Mouse (Mus musculus) neural tube, embryonic 14.5 days (tissue): Measurements from ENCODE around the gene Arhgef7. TPM values are rescaled to one million over a fixed set of nuclear protein-coding genes. Genes with fewer than 3 reads are reported as not detected.

Experiments used
- ATAC-seq: fragments of 200-750 bp; cut with Nextera tagmentation; 2 replicates; pipeline ENCODE4 v1.8.0; 2017; ENCODE audit warnings: low read depth, mild to moderate bottlenecking, moderate TSS enrichment, moderate library complexity
- H3K27ac ChIP-seq: fragments of 300-500 bp; sonication (generic); 2 replicates; pipeline ENCODE4 v1.5.1; 2014; ENCODE audit warnings: low read depth, mild to moderate bottlenecking, control low read depth, low read length, moderate library complexity, mixed read lengths
- H3K27me3 ChIP-seq: fragments of 300-500 bp; sonication (generic); 2 replicates; pipeline ENCODE4 v1.6.1; 2014; ENCODE audit warnings: low read length; ENCODE audit not compliant: control insufficient read depth, insufficient read depth
- H3K36me3 ChIP-seq: fragments of 300-500 bp; sonication (generic); 2 replicates; pipeline ENCODE4 v1.6.1; 2014; ENCODE audit warnings: low read length, mixed read lengths; ENCODE audit not compliant: control insufficient read depth, insufficient read depth
- H3K4me1 ChIP-seq: fragments of 300-500 bp; sonication (generic); 2 replicates; pipeline ENCODE4 v1.6.1; 2014; ENCODE audit warnings: low read length; ENCODE audit not compliant: control insufficient read depth, insufficient read depth
- H3K4me2 ChIP-seq: fragments of 300-500 bp; sonication (generic); 2 replicates; pipeline ENCODE4 v1.6.1; 2014; ENCODE audit warnings: mild to moderate bottlenecking, low read depth, low read length, control low read depth
- H3K4me3 ChIP-seq: fragments of 300-500 bp; sonication (generic); 2 replicates; pipeline ENCODE4 v1.5.1; 2014; ENCODE audit warnings: low read depth, low read length, control low read depth, mixed read lengths
- H3K9ac ChIP-seq: fragments of 300-500 bp; sonication (generic); replicated peaks from 2 replicates; pipeline ENCODE4 v1.6.1; 2014; ENCODE audit warnings: low read depth, mild to moderate bottlenecking, control low read depth, low read length, mixed read lengths
- H3K9me3 ChIP-seq: fragments of 300-500 bp; sonication (generic); 2 replicates; pipeline ENCODE4 v1.6.1; 2016; ENCODE audit warnings: low read length; ENCODE audit not compliant: control insufficient read depth
- WGBS: fragments of 180-500 bp; shearing (Covaris S2); extraction: QIAGEN DNeasy Blood & Tissue Kit; methylation state at CpG from one replicate; pipeline ENCODE4 v1.1.7; 2014; 5-methylcytosine and 5-hydroxymethylcytosine counted together
- polyA plus RNA-seq: library from polyadenylated mRNA; unstranded; fragments of >200 nt; fragmentation: Nextera tagmentation; extraction: Ambion mirVana; gene quantifications from 2 replicates; pipeline ENCODE4 v1.2.1, GENCODE M21; 2014

Gene Arhgef7
- polyA plus RNA-seq, 1 experiment from 2014 or later, result 79.2 TPM

GRCm38 (mm10) chr8:11797729-11798479, 70.4 kb downstream of the Arhgef7 start:
- WGBS, result 76% methylated on average over 14 of the region's 14 CpGs
- Histone ChIP-seq H3K4me3 (no peak overlapping the region), H3K36me3 (peaks cover 11% of the 10 kb centered on the region; the same call in 1 of the 2 replicates), H3K27ac (peak overlapping the region; percentile 52), H3K4me2 (no peak overlapping the region), H3K9me3 (no peaks in the 10 kb centered on the region), H3K9ac (no peak overlapping the region), H3K27me3 (no peaks in the 10 kb centered on the region), H3K4me1 (peaks cover 6% of the 10 kb centered on the region)
- ATAC-seq, result peak; percentile 61; the same call in 1 of the 2 replicates

- Histone ChIP-seq H3K27me3 (no peaks in the 10 kb centered on the region), H3K4me1 (peaks cover 6% of the 10 kb centered on the region), H3K9ac (no peak overlapping the region), H3K27ac (peak overlapping the region; percentile 52; the same call in 1 of the 2 replicates), H3K36me3 (peaks cover 7% of the 10 kb centered on the region; the same call in 1 of the 2 replicates), H3K4me2 (no peak overlapping the region), H3K4me3 (no peak overlapping the region), H3K9me3 (no peaks in the 10 kb centered on the region)
- peak; percentile 11; the same call in 1 of the 2 replicates for ATAC-seq
- 90% methylated on average over 4 of the region's 4 CpGs for WGBS
Measured at GRCm38 (mm10) chr8:11798480-11798867, 71.0 kb downstream of the Arhgef7 start.

GRCm38 (mm10) chr8:11799098-11799497, 71.6 kb downstream of the Arhgef7 start:
- Histone ChIP-seq H3K9ac (no peak overlapping the region), H3K4me1 (peaks cover 6% of the 10 kb centered on the region), H3K36me3 (peaks cover 7% of the 10 kb centered on the region; the same call in 1 of the 2 replicates), H3K4me3 (no peak overlapping the region), H3K4me2 (no peak overlapping the region), H3K27me3 (no peaks in the 10 kb centered on the region), H3K9me3 (no peaks in the 10 kb centered on the region), H3K27ac (no peak overlapping the region)
- 96% methylated on average over 3 of the region's 3 CpGs for WGBS
- no peak for ATAC-seq

- Histone ChIP-seq H3K27me3 (no peaks in the 10 kb centered on the region), H3K4me3 (no peak overlapping the region), H3K4me2 (no peak overlapping the region), H3K4me1 (peaks cover 6% of the 10 kb centered on the region), H3K36me3 (peaks cover 18% of the 10 kb centered on the region; the same call in 1 of the 2 replicates), H3K9me3 (no peaks in the 10 kb centered on the region), H3K9ac (no peak overlapping the region), H3K27ac (no peak overlapping the region)
- 90% methylated on average over 7 of the region's 7 CpGs for WGBS
- no peak for ATAC-seq
Measured at GRCm38 (mm10) chr8:11800481-11800880, 73.0 kb downstream of the Arhgef7 start.

GRCm38 (mm10) chr8:11801571-11801970, 74.0 kb downstream of the Arhgef7 start:
- Histone ChIP-seq H3K36me3 (peaks cover 27% of the 10 kb centered on the region; the same call in 1 of the 2 replicates), H3K27me3 (no peaks in the 10 kb centered on the region), H3K9ac (no peak overlapping the region), H3K4me1 (peaks cover 6% of the 10 kb centered on the region), H3K9me3 (no peaks in the 10 kb centered on the region), H3K4me3 (no peak overlapping the region), H3K4me2 (no peak overlapping the region), H3K27ac (no peak overlapping the region)
- no peak for ATAC-seq
- 59% methylated on average over 8 of the region's 8 CpGs for WGBS

- peaks cover 51% of the 10 kb centered on the region for H3K36me3 ChIP-seq
- no peak overlapping the region for H3K9ac ChIP-seq
- WGBS, result 95% methylated on average over 4 of the region's 4 CpGs
- no peak overlapping the region for H3K27ac ChIP-seq
- no peaks in the 10 kb centered on the region for H3K27me3 ChIP-seq
- H3K4me3 ChIP-seq, result no peak overlapping the region
- no peaks in the 10 kb centered on the region for H3K4me1 ChIP-seq
- no peak overlapping the region for H3K4me2 ChIP-seq
- ATAC-seq, result no peak
- no peaks in the 10 kb centered on the region for H3K9me3 ChIP-seq
Measured at GRCm38 (mm10) chr8:11804914-11805313, 77.4 kb downstream of the Arhgef7 start.

- peaks cover 60% of the 10 kb centered on the region for H3K36me3 ChIP-seq
- H3K4me1 ChIP-seq, result no peaks in the 10 kb centered on the region
- H3K27me3 ChIP-seq, result no peaks in the 10 kb centered on the region
- no peak overlapping the region for H3K27ac ChIP-seq
- ATAC-seq, result no peak
- 79% methylated on average over 6 of the region's 6 CpGs for WGBS
- H3K9me3 ChIP-seq, result no peaks in the 10 kb centered on the region
- no peak overlapping the region for H3K4me3 ChIP-seq
- H3K4me2 ChIP-seq, result no peak overlapping the region
- H3K9ac ChIP-seq, result no peak overlapping the region
Measured at GRCm38 (mm10) chr8:11806252-11806651, 78.7 kb downstream of the Arhgef7 start.

- Histone ChIP-seq H3K4me3 (no peak overlapping the region), H3K9me3 (no peaks in the 10 kb centered on the region), H3K27me3 (no peaks in the 10 kb centered on the region), H3K4me2 (no peak overlapping the region), H3K4me1 (no peaks in the 10 kb centered on the region), H3K36me3 (peaks cover 66% of the 10 kb centered on the region), H3K9ac (no peak overlapping the region), H3K27ac (no peak overlapping the region)
- WGBS, result 82% methylated on average over 3 of the region's 3 CpGs
- ATAC-seq, result no peak
Measured at GRCm38 (mm10) chr8:11807361-11807760, 79.8 kb downstream of the Arhgef7 start.

GRCm38 (mm10) chr8:11808047-11808446, 80.5 kb downstream of the Arhgef7 start:
- 94% methylated on average over 5 of the region's 5 CpGs for WGBS
- no peak overlapping the region for H3K9ac ChIP-seq
- no peak overlapping the region for H3K4me3 ChIP-seq
- no peaks in the 10 kb centered on the region for H3K4me1 ChIP-seq
- no peak overlapping the region for H3K27ac ChIP-seq
- no peaks in the 10 kb centered on the region for H3K27me3 ChIP-seq
- no peak overlapping the region for H3K4me2 ChIP-seq
- H3K9me3 ChIP-seq, result no peaks in the 10 kb centered on the region
- H3K36me3 ChIP-seq, result peaks cover 69% of the 10 kb centered on the region
- ATAC-seq, result no peak
